Mouse (Mus musculus) skeletal muscle tissue, postnatal 0 days (tissue): ENCODE results near the gene Mlkl. TPM values are rescaled to one million over a fixed set of nuclear protein-coding genes. Genes with fewer than 3 reads are reported as not detected.

Experiments used
- polyA plus RNA-seq: library from polyadenylated mRNA; unstranded; fragments of >200 nt; fragmentation: Nextera tagmentation; extraction: Ambion mirVana; gene quantifications from 2 replicates; pipeline ENCODE4 v1.2.1, GENCODE M21; 2015

Gene Mlkl
- polyA plus RNA-seq, result 1.8 and 3.6 TPM in 2 replicates

GRCm38 (mm10) chr8:111337890-111338347, at the start of gene Mlkl:
Gene Mlkl (minus strand): TSS chr8:111338177.

GRCm38 (mm10) chr8:111299821-111300568, 38.0 kb downstream of the Mlkl start, which contains the start of gene Rfwd3:
Gene Rfwd3 (minus strand): TSS chr8:111300222.

Other genes starting within 250 kb of the Mlkl start
- gene Clec18a, start 245.8 kb downstream of the Mlkl start, polyA plus RNA-seq, result 0.45 and 1.7 TPM in 2 replicates
- 11.8 and 14.0 TPM in 2 replicates for gene Pdpr, start 243.5 kb downstream of the Mlkl start, polyA plus RNA-seq
- gene Glg1, start 79.0 kb downstream of the Mlkl start, polyA plus RNA-seq, result 31.7 and 32.5 TPM in 2 replicates
- 9.3 and 10.2 TPM in 2 replicates for gene Rfwd3, start 38.0 kb downstream of the Mlkl start, polyA plus RNA-seq
- 0.58 and 0.83 TPM in 2 replicates for gene Fa2h, start 55.6 kb upstream of the Mlkl start, polyA plus RNA-seq
- gene Wdr59, start 183.9 kb upstream of the Mlkl start, polyA plus RNA-seq, result 2.9 and 3.4 TPM in 2 replicates
- gene Znrf1, start 197.9 kb upstream of the Mlkl start, polyA plus RNA-seq, result 22.6 and 28.2 TPM in 2 replicates